Mouse (Mus musculus) cerebellum, adult (tissue): ENCODE results near the gene Gm21310.
"Not testable (repeated sequence)": the region's sequence is repeated elsewhere in the genome, so short reads cannot be mapped to it uniquely, and the experiment has no call there.

ENCODE experiments used
- ATAC-seq: cut with Nextera tagmentation; 2 replicates; pipeline ENCODE4 v1.9.2; 2017; ENCODE audit warnings: mild to moderate bottlenecking, moderate library complexity, mixed read lengths; ENCODE audit not compliant: insufficient number of reproducible peaks, low FRiP score, low TSS enrichment

Gm21310 gene

DNA sequence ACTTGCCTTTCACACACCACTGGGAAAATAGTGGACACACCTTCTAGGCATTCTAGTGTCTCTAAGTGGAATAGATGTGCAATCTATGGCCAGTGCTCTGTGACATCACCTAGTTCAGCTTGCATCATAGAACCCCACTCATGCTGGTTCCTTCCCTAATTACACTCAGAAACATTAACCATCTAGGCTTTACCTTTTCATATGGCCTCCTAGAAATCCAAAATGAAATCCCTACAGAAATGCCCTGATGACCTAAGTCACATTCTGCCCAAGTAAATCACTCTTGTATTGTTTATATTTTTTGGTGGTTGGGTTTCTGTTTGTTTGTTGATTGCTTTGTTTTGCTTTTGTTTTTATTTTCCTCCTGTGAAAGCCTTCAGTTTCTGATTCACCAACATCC, at the start of gene Gm21310:
Gm21310 (minus strand) TSS at position 101 of the 400 bp plus-strand sequence.
- not testable (repeated sequence) for ATAC-seq
